Mouse (Mus musculus) stomach, embryonic 16.5 days (tissue): ENCODE data around the gene Cacna2d3. TPM values are rescaled to one million over a fixed set of nuclear protein-coding genes. Genes with fewer than 3 reads are reported as not detected.

Experiments
- ATAC-seq: fragments of 200-750 bp; cut with Nextera tagmentation; 2 replicates; pipeline ENCODE4 v1.8.0; 2017; ENCODE audit warnings: moderate number of reproducible peaks, moderate TSS enrichment; ENCODE audit not compliant: insufficient read depth, low FRiP score
- H3K27ac ChIP-seq: fragments of 300-500 bp; sonication (generic); 2 replicates; pipeline ENCODE4 v1.5.1; 2014; ENCODE audit warnings: low read length
- H3K27me3 ChIP-seq: fragments of 300-500 bp; sonication (generic); 2 replicates; pipeline ENCODE4 v1.6.1; 2014; ENCODE audit warnings: low read length, control low read depth, mixed read lengths; ENCODE audit not compliant: control insufficient read depth, insufficient read depth
- H3K36me3 ChIP-seq: fragments of 300-500 bp; sonication (generic); 2 replicates; pipeline ENCODE4 v1.6.1; 2014; ENCODE audit warnings: low read length; ENCODE audit not compliant: control insufficient read depth, insufficient read depth
- H3K4me1 ChIP-seq: fragments of 300-500 bp; sonication (generic); 2 replicates; pipeline ENCODE4 v1.6.1; 2014; ENCODE audit warnings: low read length, control low read depth, mixed read lengths; ENCODE audit not compliant: control insufficient read depth, insufficient read depth
- H3K4me2 ChIP-seq: fragments of 300-500 bp; sonication (generic); 2 replicates; pipeline ENCODE4 v1.6.1; 2014; ENCODE audit warnings: low read depth, low read length, mixed read lengths
- H3K4me3 ChIP-seq: fragments of 300-500 bp; sonication (generic); replicated peaks from 2 replicates; pipeline ENCODE4 v1.5.1; 2014; ENCODE audit warnings: mild to moderate bottlenecking, low read length
- H3K9ac ChIP-seq: fragments of 300-500 bp; sonication (generic); 2 replicates; pipeline ENCODE4 v1.6.1; 2014; ENCODE audit warnings: low read length
- H3K9me3 ChIP-seq: fragments of 300-500 bp; sonication (generic); replicated peaks from 2 replicates; pipeline ENCODE4 v1.6.1; 2016; ENCODE audit warnings: low read length, control low read depth; ENCODE audit not compliant: control insufficient read depth
- WGBS: fragments of 180-500 bp; shearing (Covaris S2); extraction: QIAGEN DNeasy Blood & Tissue Kit; methylation state at CpG from one replicate; pipeline ENCODE4 v1.1.7; 2014; 5-methylcytosine and 5-hydroxymethylcytosine counted together
- polyA plus RNA-seq: library from polyadenylated mRNA; unstranded; fragments of >200 nt; fragmentation: Nextera tagmentation; extraction: Ambion mirVana; gene quantifications from 2 replicates; pipeline ENCODE4 v1.2.1, GENCODE M21; 2015

Gene Cacna2d3
- polyA plus RNA-seq, 1 experiment from 2014 or later: 1.6 TPM

DNA sequence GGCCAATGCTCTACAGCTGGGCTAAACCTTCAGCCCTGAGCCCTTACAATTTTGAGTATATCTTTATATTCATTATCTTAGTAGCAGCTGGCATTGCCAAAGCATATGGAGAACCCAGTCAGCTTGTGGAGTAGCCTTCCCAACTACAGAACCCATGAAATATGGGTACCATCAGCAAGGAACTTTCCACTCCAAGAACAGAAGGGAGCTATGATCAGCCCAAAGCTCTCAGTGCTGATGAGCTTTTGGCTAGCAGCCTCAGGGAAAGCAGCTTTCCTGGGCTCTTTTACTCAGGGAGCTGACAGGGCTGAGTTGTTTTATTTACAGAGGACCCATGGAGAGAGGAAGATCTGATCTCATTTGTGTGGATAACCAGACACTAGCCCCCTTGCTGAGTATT, 661.0 kb downstream of the Cacna2d3 start:
- Histone ChIP-seq H3K4me3 (no peak overlapping the region), H3K36me3 (no peaks in the 10 kb centered on the region), H3K4me1 (no peaks in the 10 kb centered on the region), H3K27ac (no peak overlapping the region), H3K27me3 (no peaks in the 10 kb centered on the region), H3K4me2 (no peak overlapping the region), H3K9me3 (no peaks in the 10 kb centered on the region), H3K9ac (no peak overlapping the region)
- no peak for ATAC-seq

DNA sequence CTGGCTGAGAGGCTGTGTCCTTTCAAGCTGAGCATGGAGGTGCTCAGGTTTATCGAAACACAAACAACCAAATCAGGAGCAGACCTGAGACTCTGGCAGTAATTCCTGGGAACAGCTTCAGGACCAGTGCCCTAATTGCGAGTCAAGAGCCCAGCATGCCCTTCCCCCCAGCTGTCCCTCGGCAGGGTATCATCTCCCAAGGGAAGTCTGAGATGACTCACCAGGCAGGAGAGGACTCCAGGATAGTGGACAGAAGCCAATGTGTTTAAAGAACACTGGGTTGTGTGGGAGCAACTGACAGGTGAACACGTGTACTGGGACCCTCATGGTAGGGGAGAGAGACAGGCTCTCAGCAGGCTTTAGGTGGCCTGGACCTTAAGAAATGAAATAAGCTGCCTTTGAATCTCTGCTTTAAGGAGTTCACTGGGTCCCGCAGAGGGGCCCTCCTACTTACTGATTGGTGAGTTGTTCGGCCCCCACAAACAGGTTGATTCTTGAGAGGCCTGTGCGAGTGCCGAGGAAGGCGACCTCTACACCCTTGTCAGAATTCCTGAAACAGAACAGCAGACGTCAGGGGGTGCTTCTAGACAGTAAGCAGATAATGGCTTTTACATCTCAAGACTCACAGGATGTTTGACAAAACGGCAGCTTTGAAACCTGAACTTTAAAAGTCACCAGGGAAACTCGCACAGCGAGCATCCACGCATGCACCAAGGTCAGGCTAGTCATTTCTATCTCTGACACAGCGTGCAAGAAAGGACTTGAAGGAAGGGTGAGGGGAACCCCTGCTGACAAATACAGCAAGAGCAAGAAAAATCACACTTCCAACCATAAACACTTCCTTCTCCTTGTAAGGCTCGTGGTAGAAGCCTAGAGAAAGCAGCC, 669.5 kb downstream of the Cacna2d3 start:
- no peaks in the 10 kb centered on the region for H3K27me3 ChIP-seq
- H3K4me2 ChIP-seq: no peak overlapping the region
- H3K4me1 ChIP-seq: no peaks in the 10 kb centered on the region
- H3K9ac ChIP-seq: no peak overlapping the region
- no peak overlapping the region for H3K4me3 ChIP-seq
- H3K9me3 ChIP-seq: no peaks in the 10 kb centered on the region
- H3K27ac ChIP-seq: no peak overlapping the region
- no peak for ATAC-seq
- H3K36me3 ChIP-seq: no peaks in the 10 kb centered on the region
- WGBS: 34% methylated on average over 16 of the region's 16 CpGs

DNA sequence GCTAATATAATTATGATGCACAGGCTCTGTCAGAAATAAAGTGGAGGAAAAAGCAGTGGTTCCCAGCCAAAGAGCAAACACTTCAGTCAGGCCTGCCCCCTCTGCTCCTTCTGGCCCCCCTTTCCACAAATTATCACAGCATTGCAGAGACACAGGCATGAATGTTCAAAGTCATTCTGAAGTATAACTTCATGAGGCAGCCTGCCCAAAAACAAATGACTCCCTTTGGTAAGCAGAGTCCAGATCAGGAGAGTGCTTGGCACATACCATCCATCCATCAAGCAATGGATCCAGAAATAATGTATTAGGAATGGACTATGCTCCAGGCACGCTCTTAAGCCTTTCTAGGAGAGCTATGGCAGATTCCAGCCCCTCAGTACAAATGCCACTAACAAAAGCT, 679.3 kb downstream of the Cacna2d3 start:
- no peak for ATAC-seq
- no peaks in the 10 kb centered on the region for H3K9me3 ChIP-seq
- no peak overlapping the region for H3K4me3 ChIP-seq
- H3K36me3 ChIP-seq: no peaks in the 10 kb centered on the region
- H3K4me1 ChIP-seq: no peaks in the 10 kb centered on the region
- 49% methylated on average over 1 of the region's 1 CpGs for WGBS
- no peak overlapping the region for H3K27ac ChIP-seq
- H3K4me2 ChIP-seq: no peak overlapping the region
- H3K27me3 ChIP-seq: no peaks in the 10 kb centered on the region
- H3K9ac ChIP-seq: no peak overlapping the region

DNA sequence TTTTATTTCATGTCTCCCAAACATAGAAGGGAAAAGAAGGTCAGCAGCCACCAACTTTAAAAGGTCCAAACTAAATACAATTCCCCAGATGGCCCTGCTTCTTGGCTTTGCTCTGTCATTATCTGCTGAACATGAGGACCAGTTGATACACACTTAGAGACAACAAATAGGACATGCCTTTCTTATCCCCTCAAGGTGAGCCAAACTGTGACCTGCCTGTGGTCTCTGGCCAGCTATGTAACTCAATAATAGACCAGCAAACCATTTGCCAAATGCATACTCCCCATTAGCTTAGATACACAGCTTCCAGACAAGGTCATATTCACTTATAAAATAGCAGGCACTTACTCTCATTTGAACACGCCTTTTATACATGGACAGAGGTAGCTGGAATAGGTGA, 680.2 kb downstream of the Cacna2d3 start:
- no peaks in the 10 kb centered on the region for H3K4me1 ChIP-seq
- no peak overlapping the region for H3K9ac ChIP-seq
- no peak overlapping the region for H3K27ac ChIP-seq
- no peak for ATAC-seq
- H3K36me3 ChIP-seq: no peaks in the 10 kb centered on the region
- H3K27me3 ChIP-seq: no peaks in the 10 kb centered on the region
- H3K4me2 ChIP-seq: no peak overlapping the region
- H3K9me3 ChIP-seq: no peaks in the 10 kb centered on the region
- WGBS: 73% methylated on average over 1 of the region's 1 CpGs
- H3K4me3 ChIP-seq: no peak overlapping the region

DNA sequence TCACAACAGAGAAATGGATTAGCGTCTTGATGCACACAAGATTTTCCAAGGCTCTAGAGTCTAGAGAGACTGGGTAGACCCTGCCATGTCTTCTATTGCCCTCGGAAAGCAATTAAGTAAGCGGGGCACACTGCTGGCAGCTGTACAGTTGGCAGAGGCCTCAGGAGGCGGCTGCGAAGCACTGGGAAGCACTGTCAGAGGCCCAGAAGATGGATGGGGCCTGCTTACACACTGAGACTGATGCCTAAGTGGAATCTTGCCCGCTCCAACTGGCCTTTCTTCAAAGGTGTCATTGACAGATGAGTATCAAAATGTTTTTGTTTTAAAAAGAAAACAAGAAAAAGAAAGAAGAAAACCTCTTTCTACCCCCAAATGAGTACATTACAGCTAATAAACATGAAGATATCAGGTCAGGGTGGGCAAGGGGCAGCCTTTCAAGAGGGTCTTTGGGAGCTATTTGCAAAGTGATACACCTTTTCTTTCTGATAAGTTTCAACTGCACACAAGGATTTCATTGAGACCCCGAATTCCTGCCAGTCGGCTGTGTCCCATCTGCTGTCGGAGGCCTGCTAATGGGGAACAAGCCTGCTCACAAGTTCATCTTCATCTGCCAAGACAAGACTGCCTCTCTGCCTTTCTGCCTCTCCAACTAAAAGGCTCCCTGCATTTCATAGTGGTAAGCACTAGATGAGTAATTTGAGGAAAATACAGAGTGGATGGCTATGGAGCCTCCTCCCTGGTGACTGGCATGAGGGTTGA, 680.9 kb downstream of the Cacna2d3 start:
- Histone ChIP-seq H3K27me3 (no peaks in the 10 kb centered on the region), H3K27ac (no peak overlapping the region), H3K4me2 (no peak overlapping the region), H3K4me1 (no peaks in the 10 kb centered on the region), H3K9ac (no peak overlapping the region), H3K9me3 (no peaks in the 10 kb centered on the region), H3K36me3 (no peaks in the 10 kb centered on the region), H3K4me3 (no peak overlapping the region)
- ATAC-seq: no peak
- 47% methylated on average over 9 of the region's 9 CpGs for WGBS

DNA sequence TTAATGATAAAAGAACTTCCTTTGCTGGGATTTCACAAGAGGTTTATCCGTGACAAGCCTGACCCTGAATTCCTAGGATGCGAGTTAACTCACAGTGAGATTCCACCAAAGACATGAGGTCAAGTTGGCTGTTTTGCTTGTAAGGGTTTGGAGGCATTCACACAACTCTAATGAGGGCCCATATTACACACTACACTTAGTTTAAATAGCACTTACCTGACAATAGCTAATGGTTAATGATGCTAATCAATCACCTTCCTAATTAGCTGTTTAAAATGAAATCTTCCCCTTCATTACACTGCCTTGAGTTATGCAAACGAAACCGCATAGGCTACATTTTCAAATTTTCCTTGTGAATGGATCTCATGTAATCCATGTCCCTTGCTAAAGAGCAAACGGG, 683.4 kb downstream of the Cacna2d3 start:
- no peaks in the 10 kb centered on the region for H3K27me3 ChIP-seq
- WGBS: 72% methylated on average over 5 of the region's 5 CpGs
- H3K36me3 ChIP-seq: no peaks in the 10 kb centered on the region
- H3K4me3 ChIP-seq: no peak overlapping the region
- H3K9me3 ChIP-seq: no peaks in the 10 kb centered on the region
- no peaks in the 10 kb centered on the region for H3K4me1 ChIP-seq
- no peak overlapping the region for H3K4me2 ChIP-seq
- H3K27ac ChIP-seq: no peak overlapping the region
- ATAC-seq: no peak
- H3K9ac ChIP-seq: no peak overlapping the region

DNA sequence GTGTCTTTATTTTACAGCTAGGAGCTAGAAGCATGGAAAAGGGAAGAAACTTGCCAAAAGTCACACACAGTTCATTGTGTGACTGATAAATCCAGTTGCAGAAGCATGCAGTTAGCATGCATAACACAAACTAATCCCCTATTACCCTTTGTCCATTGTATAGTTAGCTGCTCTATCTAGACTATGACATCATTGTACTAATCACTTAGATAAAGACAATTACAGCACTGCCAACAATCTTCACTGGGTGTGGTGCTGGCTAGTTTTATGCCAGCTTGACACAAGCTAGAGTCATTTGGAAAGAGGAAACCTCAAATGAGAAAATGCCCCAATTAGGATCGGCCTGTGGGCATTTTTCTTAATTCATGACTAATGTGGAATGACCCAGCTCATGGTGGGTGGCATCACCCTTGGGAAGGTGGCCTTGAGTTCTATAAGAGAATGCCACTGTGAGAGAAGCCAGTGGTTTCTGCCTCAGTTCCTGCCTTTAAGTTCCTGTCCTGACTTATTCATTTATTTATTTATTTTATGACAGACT, 689.7 kb downstream of the Cacna2d3 start:
- no peak overlapping the region for H3K27ac ChIP-seq
- H3K9ac ChIP-seq: no peak overlapping the region
- ATAC-seq: no peak
- H3K4me1 ChIP-seq: no peaks in the 10 kb centered on the region
- no peak overlapping the region for H3K4me2 ChIP-seq
- WGBS: 76% methylated on average over 1 of the region's 1 CpGs
- no peaks in the 10 kb centered on the region for H3K9me3 ChIP-seq
- no peak overlapping the region for H3K4me3 ChIP-seq
- H3K27me3 ChIP-seq: no peaks in the 10 kb centered on the region
- H3K36me3 ChIP-seq: no peaks in the 10 kb centered on the region

DNA sequence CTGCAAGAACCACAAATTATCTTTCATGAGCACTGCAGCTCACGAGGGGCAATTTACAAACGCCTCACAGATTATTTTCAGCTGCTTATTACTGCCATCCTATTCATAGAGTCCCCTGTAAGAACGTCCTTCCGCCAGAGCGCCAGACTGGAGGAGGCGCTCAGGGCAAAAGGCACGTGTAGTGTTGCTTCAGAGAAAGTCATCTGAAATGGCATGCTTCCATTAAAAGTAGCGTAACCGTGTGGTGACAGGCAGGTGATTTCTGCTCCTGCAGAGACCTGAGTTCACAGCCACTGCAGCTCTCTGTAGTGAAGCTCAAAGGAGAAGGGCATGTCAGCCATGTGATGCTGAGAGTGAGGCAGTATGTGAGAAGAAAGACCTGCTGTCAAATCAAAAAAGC, 691.1 kb downstream of the Cacna2d3 start:
- H3K27me3 ChIP-seq: no peaks in the 10 kb centered on the region
- WGBS: 69% methylated on average over 9 of the region's 9 CpGs
- no peak overlapping the region for H3K9ac ChIP-seq
- ATAC-seq: no peak
- H3K9me3 ChIP-seq: no peaks in the 10 kb centered on the region
- no peaks in the 10 kb centered on the region for H3K4me1 ChIP-seq
- no peak overlapping the region for H3K4me3 ChIP-seq
- H3K27ac ChIP-seq: no peak overlapping the region
- no peaks in the 10 kb centered on the region for H3K36me3 ChIP-seq
- H3K4me2 ChIP-seq: no peak overlapping the region

DNA sequence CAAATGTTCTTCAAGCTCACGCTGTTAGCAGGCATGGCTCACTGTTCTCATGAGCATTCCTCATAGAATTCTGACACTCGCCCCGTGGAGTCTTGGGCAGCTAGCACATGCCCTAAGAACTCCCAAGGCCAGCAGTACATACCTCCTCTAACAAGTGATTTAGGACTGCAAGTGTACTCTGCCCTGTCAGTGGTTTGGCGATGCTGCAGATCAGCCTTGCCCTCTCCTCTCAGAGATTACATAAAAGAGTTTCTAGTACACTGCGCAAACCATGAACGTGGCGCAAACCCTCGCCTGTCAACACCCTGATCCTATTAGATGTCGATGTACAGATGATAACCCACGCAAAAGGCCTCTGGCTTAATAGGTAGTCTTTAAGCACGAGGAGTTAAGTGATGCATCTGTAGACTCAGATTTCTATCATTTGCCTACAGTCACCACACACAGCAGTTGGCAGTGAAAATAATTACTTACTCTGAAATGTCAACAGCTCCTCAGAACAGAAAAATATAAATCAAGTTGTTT, 691.7 kb downstream of the Cacna2d3 start:
- 75% methylated on average over 11 of the region's 11 CpGs for WGBS
- Histone ChIP-seq H3K27ac (no peak overlapping the region), H3K27me3 (no peaks in the 10 kb centered on the region), H3K4me2 (no peak overlapping the region), H3K9me3 (no peaks in the 10 kb centered on the region), H3K9ac (no peak overlapping the region), H3K4me1 (no peaks in the 10 kb centered on the region), H3K36me3 (no peaks in the 10 kb centered on the region), H3K4me3 (no peak overlapping the region)
- ATAC-seq: no peak
